Mouse (Mus musculus): Measurements from ENCODE around the gene Ankdd1b. TPM values are rescaled to one million over a fixed set of nuclear protein-coding genes. Genes with fewer than 3 reads are reported as not detected.

Ankdd1b gene
- total RNA-seq, 4 experiments from 2014 or later = 1.1 TPM

- DNase-seq (ENCODE audit: low spot score) = no peak
Observed at GRCm38 (mm10) chr13:96454288-96454687, 16.7 kb downstream of the Ankdd1b start.

- DNase-seq (ENCODE audit: low spot score) = no peak
Observed at GRCm38 (mm10) chr13:96452621-96453020, 18.4 kb downstream of the Ankdd1b start.

GRCm38 (mm10) chr13:96451386-96452140, 19.4 kb downstream of the Ankdd1b start:
- DNase-seq (ENCODE audit: low spot score) = no peak

DNA sequence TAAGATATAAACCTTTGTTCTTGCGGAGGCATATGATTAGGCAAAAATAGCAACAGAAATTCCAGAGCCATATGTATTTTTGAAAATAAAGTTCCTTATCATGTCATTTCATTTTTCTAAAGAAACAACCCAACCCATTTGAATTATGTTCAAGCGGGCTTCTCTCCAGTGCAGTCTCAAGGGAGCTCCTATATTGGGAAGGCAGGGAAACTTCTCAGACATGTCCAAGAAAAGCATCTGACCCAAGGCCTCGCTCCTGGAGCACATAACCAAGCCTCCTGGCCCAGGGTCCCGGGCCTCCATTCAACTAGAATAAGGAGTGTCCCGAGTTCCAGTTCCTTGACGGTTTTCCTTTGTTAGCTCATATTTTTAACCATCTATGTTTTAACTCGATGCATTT, 20.1 kb downstream of the Ankdd1b start:
- DNase-seq (ENCODE audit: low spot score) = peak; percentile 54

DNA sequence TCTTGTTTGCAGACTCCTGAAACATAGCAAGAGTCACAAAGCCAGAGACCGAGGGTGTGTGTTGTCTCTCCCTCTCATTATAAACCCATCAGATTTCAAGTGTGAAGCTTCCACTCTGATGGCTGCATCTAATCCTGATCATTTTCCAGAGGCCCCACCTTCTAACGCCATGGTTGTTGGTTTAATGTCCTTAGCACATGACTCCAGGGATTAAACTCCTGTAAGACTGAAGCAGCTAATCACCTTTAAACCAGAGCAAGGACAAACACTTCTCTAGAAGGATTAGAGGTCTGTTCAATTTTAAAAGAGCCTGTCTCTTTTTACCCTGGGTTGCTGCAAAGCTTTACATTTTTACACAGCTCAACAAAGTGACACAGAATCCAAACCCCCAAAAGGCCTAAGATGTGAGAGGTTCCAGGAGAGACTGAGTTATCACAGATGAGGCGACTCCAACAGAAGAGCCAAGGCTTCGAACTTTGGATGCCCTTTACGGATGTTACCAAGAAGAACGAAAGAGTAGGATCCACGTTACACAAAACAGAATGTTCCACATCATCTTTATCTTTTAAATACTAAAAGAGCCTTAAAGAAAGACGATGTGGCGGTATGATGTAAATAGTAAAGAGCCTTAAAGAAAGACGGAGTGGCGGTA, 20.7 kb downstream of the Ankdd1b start:
- DNase-seq (ENCODE audit: low spot score) = no peak

DNA sequence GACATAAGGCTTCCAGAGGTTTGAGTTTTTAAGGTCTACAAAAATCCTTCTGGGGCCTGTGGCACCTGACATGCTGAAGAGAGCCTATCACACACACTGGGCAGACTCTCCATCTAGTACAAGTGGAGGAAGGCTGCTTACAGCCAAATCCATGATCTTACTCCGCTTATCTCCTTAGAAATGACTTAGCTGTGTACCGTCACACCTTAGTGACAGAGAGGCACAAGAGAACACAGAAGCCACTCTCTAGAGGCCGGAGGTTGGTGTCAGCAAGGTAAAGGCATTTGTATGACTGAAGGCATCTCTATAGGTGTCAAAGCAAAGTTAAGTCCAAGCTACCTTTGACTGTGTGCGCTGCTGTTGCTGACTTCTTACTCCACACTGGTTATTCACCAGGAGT, 30.6 kb downstream of the Ankdd1b start:
- no peak for DNase-seq (ENCODE audit: low spot score)

DNA sequence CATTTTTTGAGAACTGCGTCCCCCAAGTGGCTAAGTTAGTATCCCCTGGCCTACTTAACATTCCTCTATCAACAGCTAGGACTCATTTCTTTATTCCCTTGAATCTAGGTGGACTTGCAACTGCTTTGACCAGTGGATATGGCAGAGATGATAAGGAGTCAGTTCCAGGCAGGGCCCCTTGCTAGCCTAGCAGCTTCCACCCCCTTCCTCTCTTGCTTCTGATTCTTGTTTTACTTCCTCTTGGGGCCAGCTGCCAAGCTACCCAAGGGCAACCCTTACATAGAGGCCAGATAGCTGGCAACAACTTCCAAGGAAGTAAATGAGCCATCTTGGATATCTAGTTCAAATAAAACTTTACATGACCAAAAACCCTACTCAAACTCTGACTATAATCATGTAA, 34.1 kb downstream of the Ankdd1b start:
- no peak for DNase-seq (ENCODE audit: low spot score)

DNA sequence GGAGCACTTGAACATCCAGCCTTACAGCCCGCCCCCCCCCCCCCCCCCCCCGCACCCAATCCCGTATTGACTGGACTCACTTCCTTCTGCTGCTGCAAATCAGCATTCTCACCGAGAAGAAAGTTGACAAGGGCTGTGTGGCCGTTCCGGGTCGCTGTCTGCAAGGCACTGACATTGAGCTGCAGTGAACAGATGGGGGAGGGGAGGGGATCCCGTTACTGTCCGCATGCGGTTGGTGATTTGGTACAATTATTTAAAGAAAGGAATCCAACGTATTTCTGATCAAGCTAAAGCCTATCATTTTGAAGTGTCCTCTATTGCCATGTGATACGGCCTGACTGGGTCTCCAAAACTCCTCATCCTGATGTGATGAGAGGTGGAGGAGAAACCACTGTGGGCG, 35.2 kb downstream of the Ankdd1b start:
- DNase-seq (ENCODE audit: low spot score) = no peak

- DNase-seq (ENCODE audit: low spot score) = no peak
Observed at GRCm38 (mm10) chr13:96434899-96435331, 36.1 kb downstream of the Ankdd1b start.

DNA sequence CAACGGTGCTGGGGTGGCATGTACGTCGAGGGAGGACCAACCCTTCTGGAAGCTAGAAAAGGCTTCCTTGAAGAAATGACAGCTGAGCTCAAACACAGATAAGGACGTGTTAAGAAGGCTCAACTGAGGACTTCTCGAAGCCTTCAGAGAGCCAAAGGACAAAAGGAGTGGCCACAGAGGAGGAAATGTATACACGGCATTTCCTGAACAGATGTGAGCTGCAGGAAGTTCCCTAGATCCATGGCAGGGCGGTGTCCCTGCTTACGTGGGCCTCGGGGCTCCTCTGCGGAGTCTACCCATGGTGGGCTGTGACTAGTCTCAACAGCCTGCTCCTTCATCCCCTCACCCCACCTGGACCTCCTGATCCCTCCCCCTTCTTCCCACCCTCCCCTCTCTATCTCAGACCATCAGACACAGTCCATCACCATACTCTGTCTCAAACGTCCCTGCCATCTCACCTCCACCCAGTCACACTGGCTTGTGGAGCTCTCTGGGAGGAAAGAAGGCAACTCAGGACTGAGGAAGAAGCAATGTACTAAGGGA, 37.3 kb downstream of the Ankdd1b start:
- DNase-seq (ENCODE audit: low spot score) = no peak

DNA sequence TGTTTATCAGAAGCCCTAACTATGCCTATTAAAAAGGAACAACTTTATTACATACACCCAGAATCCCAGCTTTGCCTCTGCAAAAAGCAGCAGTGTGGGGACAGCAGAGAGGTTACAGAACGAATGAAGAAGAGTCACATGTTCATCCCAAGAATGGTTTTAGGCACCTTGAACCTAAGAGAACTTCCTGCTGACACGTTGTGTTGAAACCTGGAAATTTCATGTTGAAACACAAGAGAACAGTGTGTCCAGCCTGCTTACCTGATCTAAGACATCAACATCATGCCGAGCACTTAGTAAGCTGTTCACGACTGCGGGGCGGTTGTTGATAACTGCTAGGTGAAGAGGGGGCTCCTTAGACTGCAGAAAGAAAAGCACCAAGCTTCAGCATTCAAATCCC, 38.0 kb downstream of the Ankdd1b start:
- DNase-seq (ENCODE audit: low spot score) = no peak

GRCm38 (mm10) chr13:96432376-96432811, 38.6 kb downstream of the Ankdd1b start:
- DNase-seq (ENCODE audit: low spot score) = no peak

- DNase-seq (ENCODE audit: low spot score) = peak; percentile 87
Observed at GRCm38 (mm10) chr13:96431595-96432156, 39.3 kb downstream of the Ankdd1b start.

DNA sequence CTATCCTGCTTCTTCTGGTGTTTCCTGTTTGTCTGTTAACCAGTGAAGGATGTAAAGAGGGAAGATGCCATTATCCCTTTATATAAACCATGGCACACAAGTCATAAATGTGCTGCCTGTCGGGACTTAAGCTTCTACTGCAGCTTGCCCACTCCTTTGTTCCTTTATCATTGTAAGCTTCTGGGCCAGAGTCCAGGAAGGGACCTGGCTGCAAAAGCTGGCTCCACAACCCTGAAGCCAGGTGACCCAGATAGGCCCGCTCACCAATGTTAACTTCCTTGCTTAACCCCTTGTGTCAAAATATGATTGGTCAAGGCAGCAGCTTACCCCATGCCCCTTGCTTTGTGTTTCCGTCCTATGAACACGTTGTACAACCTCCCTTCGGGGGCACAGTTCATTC, 42.5 kb downstream of the Ankdd1b start:
- DNase-seq (ENCODE audit: low spot score) = no peak

DNA sequence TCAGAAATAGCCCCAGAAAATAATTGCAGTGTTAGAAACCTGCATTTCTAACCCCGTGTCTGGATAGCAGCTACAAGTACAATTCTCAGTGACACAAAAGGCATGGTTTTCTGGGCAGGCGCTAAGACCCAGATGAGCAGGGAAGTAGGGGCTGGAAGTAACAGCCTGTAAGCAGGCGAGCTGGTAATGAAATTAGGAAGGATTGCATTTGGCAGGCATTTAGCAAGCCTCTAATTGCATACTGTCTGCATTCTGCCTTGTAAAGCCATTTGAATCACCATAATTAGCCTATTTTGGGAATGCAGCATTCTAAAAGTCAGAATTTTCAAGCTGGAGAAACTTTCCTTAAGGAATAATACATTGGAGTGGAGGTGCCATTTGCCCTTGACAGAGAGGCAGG, 45.0 kb downstream of the Ankdd1b start:
- DNase-seq (ENCODE audit: low spot score) = no peak

DNA sequence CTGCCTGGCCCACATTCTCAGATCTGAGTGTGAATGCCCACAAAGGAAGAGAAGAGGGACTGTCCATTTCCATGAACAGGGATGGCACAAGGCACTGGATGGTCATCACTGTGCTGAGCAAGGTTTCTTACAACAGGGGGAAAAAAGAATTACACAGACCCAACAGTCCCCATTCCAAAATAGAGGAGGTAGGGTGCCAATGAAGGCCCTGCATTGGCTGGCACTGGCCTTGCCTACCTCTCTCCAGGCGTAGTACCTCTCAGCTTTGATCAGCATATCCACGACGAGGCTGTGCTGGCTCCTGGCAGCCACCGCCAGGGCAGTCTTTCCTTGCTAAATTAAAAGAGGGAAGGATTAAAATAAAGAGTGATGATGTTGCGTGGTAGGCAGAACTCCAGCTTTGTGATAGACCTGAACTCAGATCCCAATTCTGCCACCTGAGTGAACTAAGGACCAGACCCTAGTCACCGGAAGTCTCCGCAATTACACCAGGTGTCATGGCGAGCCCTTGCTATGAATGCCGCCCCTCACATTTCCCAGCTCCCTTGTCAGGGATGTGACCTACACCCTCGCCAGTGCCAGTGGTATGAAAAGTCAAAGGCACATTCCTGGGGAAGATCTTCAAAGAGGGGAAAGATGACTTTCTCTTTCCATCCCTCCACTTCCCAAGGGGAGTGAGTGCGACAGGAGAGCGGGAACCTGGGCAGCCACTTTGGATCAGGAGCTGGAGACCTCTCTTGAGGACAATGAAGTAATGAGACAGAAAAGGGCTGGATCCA, 46.3 kb downstream of the Ankdd1b start:
- DNase-seq (ENCODE audit: low spot score) = no peak

- DNase-seq (ENCODE audit: low spot score) = no peak
Observed at GRCm38 (mm10) chr13:96421230-96421629, 49.8 kb downstream of the Ankdd1b start.

GRCm38 (mm10) chr13:96418487-96418886, 52.5 kb downstream of the Ankdd1b start:
- no peak for DNase-seq (ENCODE audit: low spot score)

- DNase-seq (ENCODE audit: low spot score) = no peak
Observed at GRCm38 (mm10) chr13:96417261-96417813, 53.7 kb downstream of the Ankdd1b start.

DNA sequence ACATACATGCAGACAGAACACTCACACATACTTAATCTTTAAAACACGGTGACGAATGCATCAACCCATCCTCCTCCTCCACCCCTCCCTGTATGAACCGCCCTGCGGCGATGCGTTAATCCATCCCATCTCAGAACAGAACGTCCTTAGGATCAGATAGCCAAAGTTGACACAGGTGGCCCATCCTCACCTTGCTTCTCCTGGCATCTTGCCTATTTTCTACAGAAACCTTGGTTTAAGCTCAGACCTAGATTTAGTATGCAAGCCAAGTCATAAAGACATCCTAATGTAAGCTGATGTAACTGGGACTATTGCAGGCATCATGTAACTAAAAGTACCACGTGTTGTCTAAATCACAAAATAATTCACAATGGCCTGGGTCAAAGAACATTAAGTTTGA, 54.6 kb downstream of the Ankdd1b start:
- no peak for DNase-seq (ENCODE audit: low spot score)

DNA sequence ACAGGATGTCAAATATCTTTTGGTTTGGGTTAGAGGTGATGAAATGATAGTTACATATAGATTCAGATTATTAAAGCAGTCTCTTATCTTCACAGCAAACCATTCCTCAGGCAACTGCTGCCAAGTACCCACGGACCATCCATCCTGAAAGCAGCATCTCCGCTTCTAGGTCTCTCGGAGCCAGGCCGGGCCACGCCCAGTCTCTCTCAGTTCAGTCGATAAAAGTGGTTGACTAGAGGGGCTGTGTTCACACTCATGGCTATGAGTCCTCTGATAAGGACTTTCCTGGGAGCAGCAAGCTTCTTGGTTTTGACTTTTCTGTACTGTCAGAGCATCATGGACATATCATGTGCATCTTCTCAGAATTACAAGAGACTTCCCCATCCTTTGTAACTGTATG, 56.6 kb downstream of the Ankdd1b start:
- DNase-seq (ENCODE audit: low spot score) = no peak

GRCm38 (mm10) chr13:96408786-96409185, 62.2 kb downstream of the Ankdd1b start:
- no peak for DNase-seq (ENCODE audit: low spot score)
